Mouse (Mus musculus) liver, embryonic 16.5 days (tissue): ENCODE measurements around the gene Mbtps1. TPM values are rescaled to one million over a fixed set of nuclear protein-coding genes. Genes with fewer than 3 reads are reported as not detected.
A peak's percentile ranks its signal among the peaks of the same experiment; 100 is the strongest.

Source experiments
- ATAC-seq: fragments of 200-750 bp; cut with Nextera tagmentation; 2 replicates; pipeline ENCODE4 v1.8.0; 2017; ENCODE audit warnings: low read depth, mild to moderate bottlenecking, moderate number of reproducible peaks, moderate library complexity
- H3K27ac ChIP-seq: fragments of 300-500 bp; sonication (generic); 2 replicates; pipeline ENCODE4 v1.5.1; 2014; ENCODE audit warnings: mild to moderate bottlenecking, low read length
- H3K27me3 ChIP-seq: fragments of 300-500 bp; sonication (generic); 2 replicates; pipeline ENCODE4 v1.6.1; 2014; ENCODE audit warnings: low read depth, low read length, mixed read lengths; ENCODE audit not compliant: control insufficient read depth, insufficient read depth
- H3K36me3 ChIP-seq: fragments of 300-500 bp; sonication (generic); 2 replicates; pipeline ENCODE4 v1.6.1; 2014; ENCODE audit warnings: mild to moderate bottlenecking; ENCODE audit not compliant: control insufficient read depth, insufficient read depth
- H3K4me1 ChIP-seq: fragments of 300-500 bp; sonication (generic); 2 replicates; pipeline ENCODE4 v1.6.1; 2014; ENCODE audit warnings: low read depth, low read length, mixed read lengths; ENCODE audit not compliant: control insufficient read depth
- H3K4me2 ChIP-seq: fragments of 300-500 bp; sonication (generic); 2 replicates; pipeline ENCODE4 v1.6.1; 2014; ENCODE audit warnings: low read depth, low read length, mixed read lengths
- H3K4me3 ChIP-seq: fragments of 300-500 bp; sonication (generic); 2 replicates; pipeline ENCODE4 v1.5.1; 2014; ENCODE audit warnings: low read depth, mild to moderate bottlenecking, low read length
- H3K9ac ChIP-seq: fragments of 300-500 bp; sonication (generic); 2 replicates; pipeline ENCODE4 v1.6.1; 2014; ENCODE audit warnings: low read depth, low read length
- H3K9me3 ChIP-seq: fragments of 300-500 bp; sonication (generic); replicated peaks from 2 replicates; pipeline ENCODE4 v1.6.1; 2016; ENCODE audit warnings: low read length; ENCODE audit not compliant: control insufficient read depth
- WGBS: fragments of 180-500 bp; shearing (Covaris S2); extraction: QIAGEN DNeasy Blood & Tissue Kit; methylation state at CpG from one replicate; pipeline ENCODE4 v1.1.7; 2014; ENCODE audit not compliant: insufficient replicate concordance; 5-methylcytosine and 5-hydroxymethylcytosine counted together
- polyA plus RNA-seq: library from polyadenylated mRNA; unstranded; fragments of >200 nt; fragmentation: Nextera tagmentation; extraction: Ambion mirVana; gene quantifications from 2 replicates; pipeline ENCODE4 v1.2.1, GENCODE M21; 2015

Mbtps1 gene
- 27.6 and 29.6 TPM in 2 replicates for polyA plus RNA-seq

- WGBS = 4% methylated on average over 63 of the region's 63 CpGs
- H3K4me1 ChIP-seq = peaks cover 29% of the 10 kb centered on the region
These were observed at the start of gene Mbtps1 for GRCm38 (mm10) chr8:119558603-119559401. Mbtps1 (minus strand) TSS chr8:119558735.

GRCm38 (mm10) chr8:119606224-119606623, 47.7 kb upstream of the Mbtps1 start:
- Histone ChIP-seq H3K27ac (no peak overlapping the region), H3K4me2 (no peak overlapping the region), H3K36me3 (peaks cover 9% of the 10 kb centered on the region; the same call in 1 of the 2 replicates), H3K27me3 (no peaks in the 10 kb centered on the region), H3K4me3 (no peak overlapping the region), H3K4me1 (peaks cover 15% of the 10 kb centered on the region), H3K9ac (no peak overlapping the region), H3K9me3 (0 out of 2 replicates have a peak, but pooled peaks cover 3% of the 10 kb centered on the region)
- WGBS = 62% methylated on average over 2 of the region's 2 CpGs
- no peak for ATAC-seq

More at GRCm38 (mm10) chr8:119558603-119559401, at the start of gene Mbtps1:
- Histone ChIP-seq H3K9ac (peak within 1 kb of the TSS; percentile 91), H3K4me2 (peak within 1 kb of the TSS; percentile 70), H3K36me3 (peaks cover 3% of the 10 kb centered on the region), H3K27me3 (no peaks in the 10 kb centered on the region), H3K4me3 (peak within 1 kb of the TSS; percentile 84), H3K27ac (peak within 1 kb of the TSS; percentile 92), H3K9me3 (no peaks in the 10 kb centered on the region)
- peak; percentile 98 for ATAC-seq

GRCm38 (mm10) chr8:119604996-119605395, 46.5 kb upstream of the Mbtps1 start, which contains the start of gene Taf1c:
Taf1c (minus strand) TSS chr8:119605222.
- under 1% methylated on average over 23 of the region's 23 CpGs for WGBS
- Histone ChIP-seq H3K9me3 (0 out of 2 replicates have a peak, but pooled peaks cover 3% of the 10 kb centered on the region), H3K9ac (peak within 1 kb of the TSS; percentile 90), H3K4me2 (peak within 1 kb of the TSS; percentile 89), H3K4me3 (peak within 1 kb of the TSS; percentile 86), H3K27ac (peak within 1 kb of the TSS; percentile 85), H3K27me3 (no peaks in the 10 kb centered on the region), H3K36me3 (peaks cover 12% of the 10 kb centered on the region; the same call in 1 of the 2 replicates), H3K4me1 (peaks cover 15% of the 10 kb centered on the region)
- peak; percentile 90 for ATAC-seq

- 14% methylated on average over 12 of the region's 12 CpGs for WGBS
- peak overlapping the region; percentile 85 for H3K27ac ChIP-seq
- peak overlapping the region; percentile 90 for H3K9ac ChIP-seq
These were observed 45.9 kb upstream of the Mbtps1 start for GRCm38 (mm10) chr8:119604398-119604803.

GRCm38 (mm10) chr8:119603771-119604170, 45.2 kb upstream of the Mbtps1 start:
- Histone ChIP-seq H3K9me3 (no peaks in the 10 kb centered on the region), H3K9ac (no peak overlapping the region; the same call in 1 of the 2 replicates), H3K27me3 (no peaks in the 10 kb centered on the region), H3K27ac (no peak overlapping the region), H3K4me3 (peak overlapping the region; percentile 86), H3K36me3 (peaks cover 18% of the 10 kb centered on the region; the same call in 1 of the 2 replicates), H3K4me1 (peaks cover 15% of the 10 kb centered on the region), H3K4me2 (peak overlapping the region; percentile 89)
- WGBS = 88% methylated on average over 4 of the region's 4 CpGs
- no peak for ATAC-seq

More at GRCm38 (mm10) chr8:119604398-119604803, 45.9 kb upstream of the Mbtps1 start:
- Histone ChIP-seq H3K4me1 (peaks cover 15% of the 10 kb centered on the region), H3K4me3 (peak overlapping the region; percentile 86), H3K4me2 (peak overlapping the region; percentile 89), H3K27me3 (no peaks in the 10 kb centered on the region), H3K9me3 (0 out of 2 replicates have a peak, but pooled peaks cover 3% of the 10 kb centered on the region), H3K36me3 (peaks cover 13% of the 10 kb centered on the region; the same call in 1 of the 2 replicates)
- peak; percentile 47 for ATAC-seq

GRCm38 (mm10) chr8:119591456-119591855, 32.9 kb upstream of the Mbtps1 start:
- WGBS = 75% methylated on average over 7 of the region's 7 CpGs
- Histone ChIP-seq H3K9me3 (no peaks in the 10 kb centered on the region), H3K27ac (no peak overlapping the region), H3K4me2 (no peak overlapping the region), H3K4me3 (no peak overlapping the region), H3K36me3 (no peaks in the 10 kb centered on the region), H3K27me3 (no peaks in the 10 kb centered on the region), H3K9ac (no peak overlapping the region), H3K4me1 (no peaks in the 10 kb centered on the region)
- no peak for ATAC-seq

- H3K27me3 ChIP-seq = no peaks in the 10 kb centered on the region
- no peak overlapping the region for H3K27ac ChIP-seq
- 62% methylated on average over 14 of the region's 14 CpGs for WGBS
- no peak overlapping the region for H3K9ac ChIP-seq
- H3K4me3 ChIP-seq = no peak overlapping the region
- peaks cover 7% of the 10 kb centered on the region for H3K4me1 ChIP-seq
- H3K9me3 ChIP-seq = no peaks in the 10 kb centered on the region
- no peaks in the 10 kb centered on the region for H3K36me3 ChIP-seq
- no peak for ATAC-seq
- no peak overlapping the region for H3K4me2 ChIP-seq
These were observed 31.8 kb upstream of the Mbtps1 start for GRCm38 (mm10) chr8:119590348-119590747.

- ATAC-seq = no peak
- Histone ChIP-seq H3K36me3 (no peaks in the 10 kb centered on the region), H3K27me3 (no peaks in the 10 kb centered on the region), H3K4me1 (peaks cover 7% of the 10 kb centered on the region), H3K9me3 (no peaks in the 10 kb centered on the region), H3K4me2 (no peak overlapping the region), H3K27ac (no peak overlapping the region), H3K9ac (no peak overlapping the region), H3K4me3 (no peak overlapping the region)
- 42% methylated on average over 10 of the region's 10 CpGs for WGBS
These were observed 30.3 kb upstream of the Mbtps1 start for GRCm38 (mm10) chr8:119588844-119589243.

- ATAC-seq = no peak
- Histone ChIP-seq H3K36me3 (no peaks in the 10 kb centered on the region), H3K4me3 (no peak overlapping the region), H3K9ac (no peak overlapping the region), H3K27ac (no peak overlapping the region), H3K9me3 (no peaks in the 10 kb centered on the region), H3K4me2 (no peak overlapping the region), H3K4me1 (peaks cover 7% of the 10 kb centered on the region), H3K27me3 (no peaks in the 10 kb centered on the region)
- WGBS = 60% methylated on average over 4 of the region's 4 CpGs
These were observed 29.8 kb upstream of the Mbtps1 start for GRCm38 (mm10) chr8:119588321-119588720.
